Mouse (Mus musculus) limb, embryonic 15.5 days (tissue): ENCODE results near the gene Gm43191. TPM values are rescaled to one million over a fixed set of nuclear protein-coding genes. Genes with fewer than 3 reads are reported as not detected.

Experiments
- ATAC-seq: fragments of 200-750 bp; cut with Nextera tagmentation; 2 replicates; pipeline ENCODE4 v1.8.0; 2017; ENCODE audit warnings: low read depth, moderate TSS enrichment; ENCODE audit not compliant: insufficient number of reproducible peaks, low FRiP score, low TSS enrichment
- H3K27ac ChIP-seq: fragments of 300-500 bp; sonication (generic); 2 replicates; pipeline ENCODE4 v1.5.1; 2015; ENCODE audit warnings: moderate library complexity, mild to moderate bottlenecking, inconsistent platforms
- H3K27me3 ChIP-seq: fragments of 300-500 bp; sonication (generic); 2 replicates; pipeline ENCODE4 v1.6.1; 2015; ENCODE audit warnings: inconsistent platforms
- H3K36me3 ChIP-seq: fragments of 300-500 bp; sonication (generic); 2 replicates; pipeline ENCODE4 v1.6.1; 2015; ENCODE audit warnings: inconsistent platforms
- H3K4me1 ChIP-seq: fragments of 300-500 bp; sonication (generic); 2 replicates; pipeline ENCODE4 v1.6.1; 2015; ENCODE audit warnings: inconsistent platforms
- H3K4me2 ChIP-seq: fragments of 300-500 bp; sonication (generic); 2 replicates; pipeline ENCODE4 v1.6.1; 2015; ENCODE audit warnings: mild to moderate bottlenecking, inconsistent platforms
- H3K4me3 ChIP-seq: fragments of 300-500 bp; sonication (generic); 2 replicates; pipeline ENCODE4 v1.5.1; 2015; ENCODE audit warnings: mild to moderate bottlenecking, inconsistent platforms
- H3K9ac ChIP-seq: fragments of 300-500 bp; sonication (generic); 2 replicates; pipeline ENCODE4 v1.6.1; 2015; ENCODE audit warnings: inconsistent platforms
- H3K9me3 ChIP-seq: fragments of 300-500 bp; sonication (generic); 2 replicates; pipeline ENCODE4 v1.6.1; 2016; ENCODE audit warnings: inconsistent platforms
- WGBS: fragments of 180-500 bp; shearing (Covaris S2); methylation state at CpG from one replicate; pipeline ENCODE4 v1.1.7; 2015; 5-methylcytosine and 5-hydroxymethylcytosine counted together
- polyA plus RNA-seq: library from polyadenylated mRNA; unstranded; fragments of >200 nt; fragmentation: Nextera tagmentation; extraction: Ambion mirVana; gene quantifications from 2 replicates; pipeline ENCODE4 v1.2.1, GENCODE M21; 2015

Gm43191 gene
- polyA plus RNA-seq, 1 experiment from 2014 or later: not detected

- no peak for ATAC-seq
- Histone ChIP-seq H3K36me3 (peaks cover 79% of the 10 kb centered on the region), H3K27ac (no peak overlapping the region), H3K4me2 (no peak overlapping the region), H3K4me3 (no peak overlapping the region), H3K4me1 (no peaks in the 10 kb centered on the region), H3K27me3 (no peaks in the 10 kb centered on the region), H3K9me3 (no peaks in the 10 kb centered on the region), H3K9ac (no peak overlapping the region)
- 73% methylated on average over 9 of the region's 9 CpGs for WGBS
These were observed 43.2 kb downstream of the Gm43191 start for GRCm38 (mm10) chr3:116637693-116638476.

GRCm38 (mm10) chr3:116635799-116636198 is 45.3 kb downstream of the Gm43191 start:
- no peak overlapping the region for H3K27ac ChIP-seq
- H3K4me1 ChIP-seq: no peaks in the 10 kb centered on the region
- no peak overlapping the region for H3K4me2 ChIP-seq
- H3K9ac ChIP-seq: no peak overlapping the region
- no peaks in the 10 kb centered on the region for H3K9me3 ChIP-seq
- no peak for ATAC-seq
- no peak overlapping the region for H3K4me3 ChIP-seq
- 68% methylated on average over 5 of the region's 5 CpGs for WGBS
- no peaks in the 10 kb centered on the region for H3K27me3 ChIP-seq
- H3K36me3 ChIP-seq: peaks cover 70% of the 10 kb centered on the region

- Histone ChIP-seq H3K27ac (no peak overlapping the region), H3K36me3 (peaks cover 70% of the 10 kb centered on the region), H3K4me3 (no peak overlapping the region), H3K4me1 (no peaks in the 10 kb centered on the region), H3K9me3 (no peaks in the 10 kb centered on the region), H3K4me2 (no peak overlapping the region), H3K27me3 (no peaks in the 10 kb centered on the region), H3K9ac (no peak overlapping the region)
- WGBS: 92% methylated on average over 8 of the region's 8 CpGs
- ATAC-seq: no peak
These were observed 46.2 kb downstream of the Gm43191 start for GRCm38 (mm10) chr3:116634853-116635252.

- Histone ChIP-seq H3K4me2 (no peak overlapping the region), H3K9me3 (no peaks in the 10 kb centered on the region), H3K9ac (no peak overlapping the region), H3K4me1 (no peaks in the 10 kb centered on the region), H3K27me3 (no peaks in the 10 kb centered on the region), H3K4me3 (no peak overlapping the region), H3K36me3 (peaks cover 63% of the 10 kb centered on the region), H3K27ac (no peak overlapping the region)
- ATAC-seq: no peak
- 89% methylated on average over 3 of the region's 3 CpGs for WGBS
These were observed 47.0 kb downstream of the Gm43191 start for GRCm38 (mm10) chr3:116634091-116634490.

- Histone ChIP-seq H3K9me3 (no peaks in the 10 kb centered on the region), H3K4me1 (no peaks in the 10 kb centered on the region), H3K36me3 (peaks cover 56% of the 10 kb centered on the region), H3K4me3 (no peak overlapping the region), H3K27me3 (no peaks in the 10 kb centered on the region), H3K9ac (no peak overlapping the region), H3K4me2 (no peak overlapping the region), H3K27ac (no peak overlapping the region)
- no peak for ATAC-seq
- 80% methylated on average over 3 of the region's 3 CpGs for WGBS
These were observed 48.1 kb downstream of the Gm43191 start for GRCm38 (mm10) chr3:116632971-116633370.

- Histone ChIP-seq H3K36me3 (peaks cover 53% of the 10 kb centered on the region), H3K9ac (no peak overlapping the region), H3K9me3 (no peaks in the 10 kb centered on the region), H3K27me3 (no peaks in the 10 kb centered on the region), H3K4me2 (no peak overlapping the region), H3K27ac (no peak overlapping the region), H3K4me1 (no peaks in the 10 kb centered on the region), H3K4me3 (no peak overlapping the region)
- WGBS: 79% methylated on average over 1 of the region's 1 CpGs
- ATAC-seq: no peak
These were observed 49.6 kb downstream of the Gm43191 start for GRCm38 (mm10) chr3:116631459-116631858.

- Histone ChIP-seq H3K4me1 (no peaks in the 10 kb centered on the region), H3K4me3 (no peak overlapping the region), H3K9me3 (no peaks in the 10 kb centered on the region), H3K27me3 (no peaks in the 10 kb centered on the region), H3K9ac (no peak overlapping the region), H3K27ac (no peak overlapping the region), H3K36me3 (peaks cover 24% of the 10 kb centered on the region), H3K4me2 (no peak overlapping the region)
- no peak for ATAC-seq
- WGBS: 96% methylated on average over 7 of the region's 7 CpGs
These were observed 58.4 kb downstream of the Gm43191 start for GRCm38 (mm10) chr3:116622641-116623040.

- no peak overlapping the region for H3K4me2 ChIP-seq
- H3K4me3 ChIP-seq: no peak overlapping the region
- H3K27me3 ChIP-seq: no peaks in the 10 kb centered on the region
- H3K9me3 ChIP-seq: no peaks in the 10 kb centered on the region
- H3K9ac ChIP-seq: no peak overlapping the region
- 87% methylated on average over 7 of the region's 7 CpGs for WGBS
- no peaks in the 10 kb centered on the region for H3K4me1 ChIP-seq
- ATAC-seq: no peak
- no peak overlapping the region for H3K27ac ChIP-seq
- H3K36me3 ChIP-seq: peaks cover 18% of the 10 kb centered on the region
These were observed 60.3 kb downstream of the Gm43191 start for GRCm38 (mm10) chr3:116620636-116621370.

- Histone ChIP-seq H3K36me3 (peaks cover 33% of the 10 kb centered on the region), H3K4me1 (no peaks in the 10 kb centered on the region), H3K4me3 (no peak overlapping the region), H3K4me2 (no peak overlapping the region), H3K27ac (no peak overlapping the region), H3K27me3 (no peaks in the 10 kb centered on the region), H3K9ac (no peak overlapping the region), H3K9me3 (no peaks in the 10 kb centered on the region)
- WGBS: 83% methylated on average over 6 of the region's 6 CpGs
- ATAC-seq: no peak
These were observed 62.2 kb downstream of the Gm43191 start for GRCm38 (mm10) chr3:116618855-116619254.

GRCm38 (mm10) chr3:116615318-116616068 is 65.6 kb downstream of the Gm43191 start:
- no peaks in the 10 kb centered on the region for H3K9me3 ChIP-seq
- H3K4me2 ChIP-seq: no peak overlapping the region
- H3K9ac ChIP-seq: no peak overlapping the region
- ATAC-seq: no peak
- no peaks in the 10 kb centered on the region for H3K27me3 ChIP-seq
- WGBS: 89% methylated on average over 8 of the region's 8 CpGs
- no peaks in the 10 kb centered on the region for H3K4me1 ChIP-seq
- peaks cover 29% of the 10 kb centered on the region for H3K36me3 ChIP-seq
- H3K27ac ChIP-seq: no peak overlapping the region
- H3K4me3 ChIP-seq: no peak overlapping the region

GRCm38 (mm10) chr3:116614295-116614892 is 66.7 kb downstream of the Gm43191 start, which contains the start of gene Trmt13:
Gene Trmt13, minus strand, starts transcription at chr3:116614587.
- Histone ChIP-seq H3K27ac (no peak within 1 kb of the TSS), H3K9ac (no peak within 1 kb of the TSS), H3K36me3 (peaks cover 36% of the 10 kb centered on the region), H3K4me1 (no peaks in the 10 kb centered on the region), H3K9me3 (no peaks in the 10 kb centered on the region), H3K4me3 (no peak within 1 kb of the TSS), H3K27me3 (no peaks in the 10 kb centered on the region), H3K4me2 (no peak within 1 kb of the TSS)
- ATAC-seq: no peak
- WGBS: 77% methylated on average over 10 of the region's 10 CpGs
